Mouse (Mus musculus): Measurements from ENCODE around the gene Vps37b.

DNA sequence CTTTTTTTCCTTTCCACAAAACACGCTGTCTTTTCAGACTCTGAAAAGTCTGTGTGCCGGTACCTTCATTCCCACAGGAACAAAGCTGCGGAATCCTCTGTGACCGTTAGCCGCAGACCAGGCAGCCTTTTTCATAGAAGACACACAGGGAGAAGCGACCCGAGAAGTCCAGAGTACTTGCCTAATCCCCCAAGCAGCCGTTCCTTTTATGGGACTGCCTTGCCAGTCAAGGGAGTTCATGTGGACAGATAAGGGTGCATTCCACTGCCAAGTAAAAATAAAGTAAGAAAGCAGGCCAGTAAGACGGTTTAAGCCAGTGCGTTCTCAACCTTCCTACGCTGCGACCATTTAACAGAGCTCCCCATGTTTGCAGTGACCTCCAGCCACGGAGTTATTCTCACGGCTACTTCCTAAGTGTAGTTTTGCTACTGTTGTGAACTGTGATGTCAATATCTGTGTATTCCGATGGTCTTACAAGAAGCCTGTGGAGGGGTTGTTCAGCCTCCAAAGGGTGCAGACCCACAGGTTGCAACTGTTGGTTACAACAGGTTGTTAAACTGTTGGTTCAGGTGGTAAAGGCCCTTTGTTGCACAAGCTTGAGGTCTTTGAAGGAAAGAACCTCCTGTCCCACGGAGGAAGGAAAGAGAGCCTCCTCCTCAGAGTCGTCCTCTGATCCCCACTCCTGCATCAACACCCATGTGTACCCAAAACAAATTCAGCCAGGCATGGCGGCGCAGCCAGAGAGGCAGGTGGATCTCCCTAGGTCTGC, 4.2 kb downstream of the Vps37b start:
- TF ChIP-seq CTCF (IDR thresholded peaks at IDR 0.05; ENCODE audit: control insufficient read depth, insufficient read depth, insufficient read length): no peak
- TF ChIP-seq MAX (IDR thresholded peaks at IDR 0.05): no peak

All from C2C12 (cell line).